Mouse (Mus musculus) olfactory bulb, adult 2 months (tissue): ENCODE results near the gene Mcm6.

ENCODE experiments used
- CTCF ChIP-seq: fragments of 200-500 bp; IDR thresholded peaks from 2 replicates; pipeline ENCODE4 v1.5.1; 2012; ENCODE audit warnings: low read depth, mild to moderate bottlenecking, low read length, moderate library complexity; ENCODE audit not compliant: insufficient read depth
- POLR2A ChIP-seq: fragments of 200-500 bp; IDR thresholded peaks from 2 replicates; pipeline ENCODE4 v1.6.1; 2012; ENCODE audit warnings: mild to moderate bottlenecking, low read depth, low read length, moderate library complexity; ENCODE audit not compliant: insufficient read depth

GRCm38 (mm10) chr1:128282924-128283323 lies 76.5 kb downstream of the Mcm6 start:
- no peak for TF ChIP-seq CTCF
- TF ChIP-seq POLR2A: no peak
